Mouse (Mus musculus) midbrain, embryonic 10.5 days (tissue): ENCODE data around the gene Akna. TPM values are rescaled to one million over a fixed set of nuclear protein-coding genes. Genes with fewer than 3 reads are reported as not detected.

Experiments
- DNase-seq: peaks from one replicate; pipeline ENCODE4 v3.0.0-alpha.2; 2017; ENCODE audit warnings: low spot score
- H3K27ac ChIP-seq: fragments of 300-500 bp; sonication (generic); replicated peaks from 2 replicates; pipeline ENCODE4 v1.5.1; 2016; ENCODE audit warnings: mild to moderate bottlenecking
- H3K27me3 ChIP-seq: fragments of 300-500 bp; sonication (generic); 2 replicates; pipeline ENCODE4 v1.6.1; 2016; ENCODE audit warnings: low read depth, mild to moderate bottlenecking; ENCODE audit not compliant: poor library complexity, severe bottlenecking
- H3K36me3 ChIP-seq: fragments of 300-500 bp; sonication (generic); 2 replicates; pipeline ENCODE4 v1.6.1; 2016; ENCODE audit warnings: mild to moderate bottlenecking, moderate library complexity
- H3K4me1 ChIP-seq: fragments of 300-500 bp; sonication (generic); 2 replicates; pipeline ENCODE4 v1.6.1; 2016
- H3K4me3 ChIP-seq: fragments of 300-500 bp; sonication (generic); 2 replicates; pipeline ENCODE4 v1.5.1; 2016; ENCODE audit warnings: mild to moderate bottlenecking, moderate library complexity
- H3K9me3 ChIP-seq: fragments of 300-500 bp; sonication (generic); replicated peaks from 2 replicates; pipeline ENCODE4 v1.6.1; 2016; ENCODE audit warnings: mild to moderate bottlenecking
- WGBS: fragments of 180-500 bp; shearing (Covaris S2); methylation state at CpG from one replicate; pipeline ENCODE4 v1.1.7; 2016; 5-methylcytosine and 5-hydroxymethylcytosine counted together
- polyA plus RNA-seq: library from polyadenylated mRNA; unstranded; fragments of >200 nt; fragmentation: Nextera tagmentation; extraction: Ambion mirVana; gene quantifications from 2 replicates; pipeline ENCODE4 v1.2.1, GENCODE M21; 2016

Gene Akna
- polyA plus RNA-seq, 1 experiment from 2014 or later, result 12.8 TPM

DNA sequence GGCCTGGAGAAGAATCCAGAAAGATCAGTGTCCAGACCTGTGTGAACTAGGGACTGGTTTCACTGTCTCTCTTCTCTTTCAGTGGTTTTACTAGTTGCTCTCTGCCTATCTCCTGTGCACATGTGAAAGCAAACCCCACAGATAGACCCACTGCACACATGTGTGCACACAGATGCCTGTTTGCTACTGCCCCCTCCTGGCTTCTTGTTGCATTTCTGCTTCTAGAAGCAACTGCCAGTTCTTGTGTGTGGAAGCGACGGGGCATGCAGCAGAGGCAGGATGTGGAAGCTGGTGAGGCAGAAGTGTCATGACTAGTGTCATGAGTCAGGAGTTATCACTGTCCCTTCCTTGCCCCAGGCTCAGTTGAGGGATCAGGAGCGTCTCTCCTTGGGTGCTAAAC, 31.3 kb downstream of the Akna start:
- Histone ChIP-seq H3K4me3 (no peak overlapping the region), H3K36me3 (peaks cover 88% of the 10 kb centered on the region), H3K4me1 (peaks cover 15% of the 10 kb centered on the region), H3K27me3 (no peaks in the 10 kb centered on the region), H3K9me3 (no peaks in the 10 kb centered on the region), H3K27ac (no peak overlapping the region)
- DNase-seq, result peak; percentile 38
- 67% methylated on average over 3 of the region's 3 CpGs for WGBS

DNA sequence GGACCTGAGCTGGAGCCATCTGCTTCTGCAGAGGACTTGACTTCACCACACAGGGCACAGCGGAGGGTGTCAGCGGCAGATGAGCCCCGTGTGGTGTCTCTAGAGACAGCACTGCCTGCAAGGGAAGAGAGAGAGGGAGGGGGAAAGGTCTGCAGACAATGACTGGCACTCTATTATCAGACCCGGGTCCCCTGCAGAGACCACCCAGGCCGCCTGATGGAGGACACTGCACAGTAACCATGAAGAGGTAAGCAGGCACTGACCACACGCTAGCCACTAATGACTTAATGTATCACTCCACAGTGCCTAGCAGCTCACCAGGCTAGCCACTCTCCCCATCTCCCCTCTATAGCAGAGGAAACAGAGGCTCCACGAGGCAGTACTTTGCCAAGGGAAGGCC, 32.3 kb downstream of the Akna start:
- 43% methylated on average over 7 of the region's 7 CpGs for WGBS
- H3K27ac ChIP-seq, result 0 out of 2 replicates have a peak overlapping the region, but pooled peaks have one; percentile 5
- no peaks in the 10 kb centered on the region for H3K9me3 ChIP-seq
- DNase-seq, result no peak
- peaks cover 15% of the 10 kb centered on the region for H3K4me1 ChIP-seq
- H3K27me3 ChIP-seq, result no peaks in the 10 kb centered on the region
- no peak overlapping the region for H3K4me3 ChIP-seq
- H3K36me3 ChIP-seq, result peaks cover 80% of the 10 kb centered on the region

DNA sequence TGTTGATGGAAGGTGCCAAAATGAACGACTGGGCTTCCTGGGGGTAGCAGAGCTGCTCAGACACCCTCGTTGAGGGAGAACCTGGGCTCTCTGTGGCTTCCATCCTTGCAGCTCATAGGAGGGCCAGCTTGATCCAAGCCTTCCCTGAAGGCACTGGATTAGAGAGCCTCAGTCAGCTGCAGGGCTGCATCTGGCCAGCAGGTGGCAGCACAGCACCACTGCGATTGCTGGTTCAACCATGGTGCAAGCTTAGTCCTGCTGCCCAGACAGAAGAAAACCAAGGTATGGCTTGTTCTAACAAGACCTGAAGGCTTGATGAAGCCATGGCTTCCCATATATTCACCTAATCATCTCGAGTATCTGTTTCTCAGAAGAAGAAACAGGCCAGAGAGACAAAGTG, 34.6 kb downstream of the Akna start:
- Histone ChIP-seq H3K27me3 (no peaks in the 10 kb centered on the region), H3K36me3 (peaks cover 57% of the 10 kb centered on the region), H3K4me1 (peaks cover 15% of the 10 kb centered on the region), H3K9me3 (no peaks in the 10 kb centered on the region), H3K27ac (no peak overlapping the region), H3K4me3 (no peak overlapping the region)
- 19% methylated on average over 4 of the region's 4 CpGs for WGBS
- peak; percentile 83 for DNase-seq

DNA sequence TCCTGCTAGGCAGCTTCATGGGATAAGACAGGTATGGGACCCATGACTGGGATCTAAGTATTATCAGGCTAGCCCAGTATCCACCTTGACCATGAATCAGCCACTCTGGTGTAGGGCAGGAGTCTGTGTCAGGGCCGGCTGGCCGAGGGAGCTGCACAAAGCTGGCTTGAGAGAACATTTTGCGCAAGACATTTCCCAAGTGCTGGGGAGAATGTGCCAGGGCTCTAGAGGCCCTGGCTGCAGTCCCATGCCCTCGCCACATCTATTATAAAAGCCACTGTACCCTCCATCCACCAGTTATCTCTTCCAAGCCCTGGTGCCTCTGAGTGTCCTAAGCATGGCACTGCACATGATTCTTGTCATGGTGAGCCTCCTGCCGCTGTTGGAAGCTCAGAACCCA, 41.0 kb downstream of the Akna start, which contains the start of gene Orm2:
Orm2 (plus strand) TSS at position 300 of the 400 bp plus-strand sequence.
- Histone ChIP-seq H3K27me3 (no peaks in the 10 kb centered on the region), H3K4me1 (no peaks in the 10 kb centered on the region), H3K4me3 (no peak within 1 kb of the TSS), H3K36me3 (peaks cover 3% of the 10 kb centered on the region; the same call in 1 of the 2 replicates), H3K9me3 (no peaks in the 10 kb centered on the region), H3K27ac (no peak within 1 kb of the TSS)
- no peak for DNase-seq
- WGBS, result 91% methylated on average over 5 of the region's 5 CpGs

DNA sequence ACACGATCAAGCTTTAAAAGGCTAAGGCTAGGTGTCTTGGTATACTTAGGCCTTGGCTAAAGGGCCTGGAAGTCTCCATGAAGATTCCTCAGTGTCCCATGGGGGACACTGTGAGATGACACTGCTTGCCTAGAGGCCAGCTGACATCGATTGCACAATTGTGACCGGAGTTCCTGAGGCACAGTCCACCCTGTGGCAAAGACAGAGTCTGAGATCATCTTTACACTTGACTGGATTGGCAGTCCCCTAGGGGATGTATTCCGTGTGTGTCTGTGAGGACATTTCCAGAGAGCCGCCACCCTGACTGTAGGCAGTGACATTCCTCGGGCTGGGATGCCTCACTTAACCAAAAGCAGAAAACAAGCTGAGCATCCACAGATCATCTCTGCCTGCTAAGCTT, 43.3 kb downstream of the Akna start:
- Histone ChIP-seq H3K9me3 (no peaks in the 10 kb centered on the region), H3K4me1 (no peaks in the 10 kb centered on the region), H3K36me3 (no peaks in the 10 kb centered on the region), H3K4me3 (no peak overlapping the region), H3K27ac (no peak overlapping the region), H3K27me3 (no peaks in the 10 kb centered on the region)
- WGBS, result 82% methylated on average over 6 of the region's 6 CpGs
- no peak for DNase-seq

DNA sequence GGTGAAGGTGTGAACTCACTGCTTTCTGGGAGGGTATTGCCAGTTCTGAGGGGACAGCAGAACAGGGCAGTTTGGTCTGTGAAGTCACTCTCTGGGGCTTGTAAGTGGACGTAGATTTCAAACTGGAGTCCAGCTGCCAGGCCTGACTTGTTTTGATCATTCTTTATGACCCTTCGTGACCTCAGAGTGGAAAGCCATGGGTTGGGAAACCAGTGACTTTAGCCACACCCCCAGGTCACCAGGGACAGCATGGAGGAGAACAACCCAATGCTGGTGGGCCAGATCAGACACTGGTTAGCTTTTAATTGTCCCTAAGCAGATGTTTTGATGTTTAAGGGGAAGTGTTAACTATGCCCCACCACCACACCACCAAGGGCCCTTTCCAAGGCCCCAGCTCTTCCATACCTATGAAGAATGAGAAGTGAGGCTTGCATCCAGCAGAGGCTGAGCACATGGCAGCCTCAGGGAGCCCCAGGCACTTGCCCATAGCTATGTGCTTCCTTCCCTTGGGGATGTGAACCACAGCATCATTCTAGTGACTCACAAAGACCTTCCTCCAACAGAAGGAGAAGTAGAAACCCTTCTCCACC, 46.1 kb downstream of the Akna start:
- no peak for DNase-seq
- WGBS, result 65% methylated on average over 2 of the region's 2 CpGs
- H3K9me3 ChIP-seq, result no peaks in the 10 kb centered on the region

DNA sequence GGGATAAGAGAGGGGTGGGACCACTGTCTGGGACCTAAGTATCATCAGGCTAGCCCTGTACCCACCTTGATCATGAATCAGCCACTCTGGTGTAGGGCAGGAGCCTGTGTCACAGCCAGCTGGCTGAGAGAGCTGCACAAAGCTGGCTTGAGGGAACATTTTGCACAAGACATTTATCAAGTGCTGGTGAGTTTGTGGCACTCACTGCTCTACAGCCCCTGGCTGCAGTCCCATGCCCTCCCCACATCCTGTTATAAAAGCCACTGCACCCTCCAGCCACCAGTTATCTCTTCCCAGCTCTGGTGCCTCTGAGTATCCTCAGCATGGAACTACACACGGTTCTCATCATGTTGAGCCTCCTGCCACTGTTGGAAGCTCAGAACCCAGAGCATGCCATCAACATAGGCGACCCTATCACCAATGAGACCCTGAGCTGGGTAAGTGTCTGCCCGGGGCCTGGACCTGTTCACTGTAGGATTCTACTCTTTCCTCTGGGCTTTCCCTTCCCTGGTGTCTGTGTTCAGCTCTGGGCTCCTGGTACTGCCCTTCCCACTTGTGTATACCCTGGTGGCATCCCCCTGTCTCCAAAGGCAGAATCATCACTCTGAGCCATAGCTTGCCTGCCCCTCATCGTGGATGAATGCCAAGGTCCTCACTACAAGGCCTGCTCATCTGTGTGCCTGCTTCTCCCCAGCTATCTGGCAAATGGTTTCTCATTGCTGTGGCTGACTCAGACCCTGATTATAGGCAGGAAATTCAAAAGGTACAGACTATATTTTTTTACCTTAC, 47.1 kb downstream of the Akna start, which contains the start of gene Orm3:
Orm3 (plus strand) TSS at position 286 of the 789 bp plus-strand sequence.
- WGBS, result 89% methylated on average over 4 of the region's 4 CpGs
- DNase-seq, result no peak
- Histone ChIP-seq H3K27me3 (no peaks in the 10 kb centered on the region), H3K4me1 (no peaks in the 10 kb centered on the region), H3K9me3 (no peaks in the 10 kb centered on the region), H3K4me3 (no peak within 1 kb of the TSS), H3K36me3 (no peaks in the 10 kb centered on the region), H3K27ac (no peak within 1 kb of the TSS)

More for the DNA sequence above, 46.1 kb downstream of the Akna start:
- Histone ChIP-seq H3K27me3 (no peaks in the 10 kb centered on the region), H3K36me3 (no peaks in the 10 kb centered on the region), H3K4me1 (no peaks in the 10 kb centered on the region), H3K27ac (no peak overlapping the region), H3K4me3 (no peak overlapping the region)

DNA sequence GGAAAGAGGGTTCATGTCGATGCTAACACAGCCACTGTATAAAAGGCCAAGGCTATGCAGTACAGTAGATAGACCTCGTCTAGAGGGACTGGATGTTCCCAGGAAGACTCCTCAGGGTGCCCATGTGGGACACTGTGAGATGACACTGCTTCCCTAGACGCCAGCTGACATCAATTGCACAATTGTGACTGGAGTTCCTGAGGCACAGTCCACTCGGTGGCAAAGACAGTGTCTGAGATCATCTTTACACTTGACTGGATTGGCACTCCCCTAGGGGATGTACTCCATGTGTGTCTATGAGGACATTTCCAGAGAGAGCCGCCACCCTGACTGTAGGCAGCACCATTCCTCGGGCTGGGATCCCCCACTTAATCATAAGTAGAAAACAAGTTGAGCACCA, 54.6 kb downstream of the Akna start:
- H3K36me3 ChIP-seq, result no peaks in the 10 kb centered on the region
- H3K27ac ChIP-seq, result no peak overlapping the region
- H3K27me3 ChIP-seq, result no peaks in the 10 kb centered on the region
- 77% methylated on average over 6 of the region's 6 CpGs for WGBS
- H3K4me1 ChIP-seq, result no peaks in the 10 kb centered on the region
- no peaks in the 10 kb centered on the region for H3K9me3 ChIP-seq
- H3K4me3 ChIP-seq, result no peak overlapping the region
- DNase-seq, result no peak

DNA sequence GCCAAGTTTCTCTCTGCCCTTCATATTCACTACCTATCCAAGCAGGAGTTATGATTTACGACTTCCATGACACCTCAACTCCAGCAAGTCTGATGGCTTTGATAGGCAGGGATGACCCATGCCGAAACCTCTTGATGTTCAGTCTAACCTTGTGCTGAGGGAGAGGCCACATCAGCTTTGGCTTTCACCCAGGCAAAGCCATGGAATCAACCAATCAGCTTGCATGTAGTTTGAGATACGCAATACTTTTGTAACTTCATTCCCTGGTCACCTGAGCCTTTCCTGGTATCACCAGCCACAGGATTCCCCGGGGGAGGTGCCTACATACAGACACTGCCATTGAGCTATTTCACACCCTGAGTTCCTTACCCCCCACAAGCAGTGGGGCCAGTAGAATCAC, 56.5 kb downstream of the Akna start:
- Histone ChIP-seq H3K27ac (no peak overlapping the region), H3K9me3 (no peaks in the 10 kb centered on the region), H3K4me3 (no peak overlapping the region), H3K36me3 (no peaks in the 10 kb centered on the region), H3K27me3 (no peaks in the 10 kb centered on the region), H3K4me1 (no peaks in the 10 kb centered on the region)
- no peak for DNase-seq
- WGBS, result 90% methylated on average over 4 of the region's 4 CpGs

DNA sequence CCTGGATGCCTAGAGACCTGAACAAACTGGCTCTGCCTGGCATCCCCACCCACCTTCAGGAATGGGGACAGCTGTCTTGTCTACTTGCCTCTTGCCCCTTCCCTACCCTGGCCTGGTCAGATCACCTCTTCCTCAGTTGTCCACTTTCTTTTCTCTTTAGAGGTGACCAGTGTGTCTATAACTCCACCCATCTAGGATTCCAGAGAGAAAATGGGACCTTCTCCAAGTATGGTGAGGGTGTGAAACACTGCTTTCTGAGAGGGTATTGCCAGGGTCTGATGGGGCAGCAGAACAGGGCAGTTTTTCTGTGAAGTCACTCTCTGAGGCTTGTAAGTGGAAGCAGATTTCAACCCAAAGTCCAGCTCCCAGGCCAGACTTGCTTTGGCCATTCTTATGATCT, 57.9 kb downstream of the Akna start:
- Histone ChIP-seq H3K4me3 (no peak overlapping the region), H3K36me3 (no peaks in the 10 kb centered on the region), H3K27me3 (no peaks in the 10 kb centered on the region), H3K9me3 (no peaks in the 10 kb centered on the region), H3K4me1 (no peaks in the 10 kb centered on the region), H3K27ac (no peak overlapping the region)
- DNase-seq, result no peak

DNA sequence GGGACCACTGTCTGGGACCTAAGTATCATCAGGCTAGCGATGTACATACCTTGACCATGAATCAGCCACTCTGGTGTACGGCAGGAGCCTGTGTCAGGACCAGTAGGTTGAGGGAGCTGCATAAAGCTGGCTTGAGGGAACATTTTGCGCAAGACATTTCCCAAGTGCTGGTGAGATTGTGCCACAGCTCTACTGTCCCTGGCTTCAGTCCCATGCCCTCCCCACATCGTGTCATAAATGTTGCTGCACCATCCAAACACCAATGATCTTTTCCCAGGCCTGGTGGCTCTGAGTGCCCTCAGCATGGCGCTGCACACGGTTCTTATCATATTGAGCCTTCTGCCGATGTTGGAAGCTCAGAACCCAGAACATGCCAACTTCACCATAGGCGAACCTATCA, 58.9 kb downstream of the Akna start, which contains the start of gene Orm1:
Orm1 (plus strand) TSS at position 266 of the 400 bp plus-strand sequence.
- H3K9me3 ChIP-seq, result no peaks in the 10 kb centered on the region
- H3K4me3 ChIP-seq, result no peak within 1 kb of the TSS
- no peak within 1 kb of the TSS for H3K27ac ChIP-seq
- no peaks in the 10 kb centered on the region for H3K4me1 ChIP-seq
- no peaks in the 10 kb centered on the region for H3K36me3 ChIP-seq
- no peak for DNase-seq
- WGBS, result 90% methylated on average over 8 of the region's 8 CpGs
- H3K27me3 ChIP-seq, result no peaks in the 10 kb centered on the region

DNA sequence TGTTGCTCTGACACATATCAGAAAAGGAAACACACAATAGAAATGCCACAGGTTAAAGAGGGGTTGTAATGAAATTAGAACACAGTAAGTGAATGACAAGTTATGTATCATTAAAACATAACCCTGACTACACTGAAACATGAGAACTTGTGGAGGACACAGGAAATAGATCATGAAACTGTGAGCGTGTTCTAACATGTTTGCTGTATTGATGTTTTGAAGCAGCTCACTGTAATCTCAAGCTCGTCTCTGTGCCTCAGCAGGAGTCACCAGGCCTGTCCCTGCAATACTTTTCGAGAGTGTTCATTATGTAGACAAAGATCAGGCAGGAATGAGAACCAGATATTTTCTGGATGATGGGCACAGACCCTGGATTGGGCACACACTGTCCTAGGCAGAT, 59.5 kb downstream of the Akna start:
- no peaks in the 10 kb centered on the region for H3K27me3 ChIP-seq

DNA sequence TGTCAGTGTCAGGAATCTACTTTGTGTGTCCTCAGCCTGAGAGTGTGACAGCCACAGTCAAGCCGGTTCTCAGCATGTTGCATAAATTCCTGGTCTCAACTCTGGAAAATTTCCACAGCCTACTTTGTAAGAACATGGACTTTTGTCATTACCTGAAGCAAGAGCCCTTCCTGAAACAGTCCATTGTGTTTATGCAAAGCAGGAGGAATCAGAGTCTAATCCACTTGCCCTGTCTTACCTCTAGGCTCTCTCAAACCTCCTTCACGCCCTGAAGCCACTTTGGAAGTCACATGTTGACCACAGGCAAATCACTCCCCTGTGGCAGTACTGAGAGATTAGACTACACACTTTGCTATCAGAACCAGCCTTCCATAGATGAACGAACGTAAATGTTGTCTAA, 60.7 kb downstream of the Akna start:
- H3K36me3 ChIP-seq, result no peaks in the 10 kb centered on the region
- WGBS, result 68% methylated on average over 4 of the region's 4 CpGs

More for the DNA sequence above, 59.5 kb downstream of the Akna start:
- 79% methylated on average over 3 of the region's 3 CpGs for WGBS
- Histone ChIP-seq H3K9me3 (no peaks in the 10 kb centered on the region), H3K27ac (no peak overlapping the region), H3K36me3 (no peaks in the 10 kb centered on the region), H3K4me3 (no peak overlapping the region), H3K4me1 (no peaks in the 10 kb centered on the region)
- DNase-seq, result no peak

More for the DNA sequence above, 60.7 kb downstream of the Akna start:
- Histone ChIP-seq H3K4me1 (no peaks in the 10 kb centered on the region), H3K4me3 (no peak overlapping the region), H3K9me3 (no peaks in the 10 kb centered on the region), H3K27ac (no peak overlapping the region), H3K27me3 (no peaks in the 10 kb centered on the region)
- DNase-seq, result no peak
